Mouse (Mus musculus) kidney, postnatal 4 days (tissue): ENCODE results near the gene Rnls.
A peak's percentile ranks its signal among the peaks of the same experiment; 100 is the strongest.
"Not testable (repeated sequence)": the region's sequence is repeated elsewhere in the genome, so short reads cannot be mapped to it uniquely, and the experiment has no call there.

Experiments
- DNase-seq, 2 experiments: peaks; one replicate each; pipeline ENCODE4 v3.0.0; 2021; ENCODE audit warnings: mixed read lengths in 2 of 2

The Rnls gene

GRCm38 (mm10) chr19:33391651-33392382 lies at the start of gene Rnls:
Gene Rnls, minus strand, starts transcription at chr19:33392295.
- peak; percentile 86 to 93 for DNase-seq

DNA sequence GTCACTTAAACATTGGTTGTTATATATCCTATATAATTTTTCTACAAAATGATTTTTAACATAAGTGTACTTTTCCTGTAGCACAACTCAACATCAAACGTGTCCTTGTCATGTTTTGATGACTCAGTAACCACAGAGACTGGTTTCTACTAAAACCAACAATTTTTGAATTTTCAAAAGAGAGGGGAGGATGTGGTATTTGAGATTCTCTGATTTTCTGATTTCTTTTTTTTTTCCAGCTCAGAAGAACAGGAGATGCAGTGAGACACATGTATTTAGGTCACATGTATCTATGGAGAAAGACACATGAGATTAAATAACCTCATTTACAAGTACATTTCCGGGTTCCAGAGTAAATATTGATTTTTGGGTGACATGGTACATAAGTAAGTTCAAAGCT lies 37.4 kb upstream of the Rnls start:
- no peak for DNase-seq

- DNase-seq = not testable (repeated sequence)
These were observed 27.3 kb upstream of the Rnls start for GRCm38 (mm10) chr19:33419368-33419767.

DNA sequence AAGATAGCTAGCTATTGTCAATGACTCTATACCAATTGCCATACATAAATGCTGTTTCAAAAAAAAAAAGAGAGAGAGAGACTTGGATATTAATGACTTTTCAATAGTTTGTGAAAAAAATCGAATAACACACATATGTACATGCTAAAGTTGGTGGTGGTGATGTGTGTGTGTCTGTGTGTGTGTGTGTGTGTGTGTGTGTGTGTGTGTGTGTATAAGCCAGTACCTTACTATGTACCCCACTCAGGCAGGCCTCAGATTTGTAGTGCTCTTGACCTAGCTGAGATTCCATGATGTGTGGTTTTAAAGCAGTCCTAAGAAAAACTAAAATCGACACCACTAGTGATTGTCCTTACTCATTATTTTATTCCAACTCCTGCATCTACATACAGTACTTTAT lies 11.3 kb downstream of the Rnls start:
- no peak for DNase-seq

DNA sequence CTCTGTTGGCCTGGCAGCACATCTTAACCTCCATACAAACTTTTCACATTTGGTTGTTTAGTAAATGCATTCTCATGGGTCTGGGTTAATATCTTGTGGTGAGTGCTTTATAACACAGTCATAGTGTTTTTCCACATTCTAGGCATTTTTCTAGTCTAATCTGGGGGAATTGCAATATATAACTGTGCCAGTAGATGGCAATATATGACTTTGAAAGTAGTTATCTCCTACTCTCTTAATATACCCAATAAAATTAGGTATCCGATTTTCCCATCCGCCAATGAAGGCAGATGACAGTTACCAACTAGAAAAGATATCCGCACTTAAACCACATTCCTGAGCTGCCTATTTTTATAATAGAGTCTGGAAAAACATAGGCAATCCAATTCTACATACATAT lies 11.7 kb downstream of the Rnls start:
- DNase-seq = no peak

DNA sequence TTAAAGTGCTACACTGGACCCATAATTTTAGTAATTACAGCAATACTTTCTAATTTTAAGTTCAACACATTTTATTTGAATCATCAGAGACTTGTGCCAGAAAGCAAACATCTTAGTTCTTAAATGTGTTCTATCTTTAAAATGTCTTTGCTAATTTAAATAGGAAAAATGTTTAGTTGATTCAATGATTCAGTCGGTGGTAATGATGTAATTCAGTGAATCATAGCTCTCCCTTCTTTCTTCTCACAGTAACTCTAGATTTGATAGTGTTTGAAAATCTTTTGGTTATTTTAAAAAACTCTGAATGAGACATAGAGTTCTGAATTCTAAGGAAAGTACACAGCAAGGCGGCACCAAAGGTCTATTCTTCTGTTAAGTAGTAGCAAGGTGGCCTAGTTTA lies 23.3 kb downstream of the Rnls start:
- no peak for DNase-seq

GRCm38 (mm10) chr19:33366661-33367060 lies 25.4 kb downstream of the Rnls start:
- DNase-seq = peak; percentile 82 to 83

DNA sequence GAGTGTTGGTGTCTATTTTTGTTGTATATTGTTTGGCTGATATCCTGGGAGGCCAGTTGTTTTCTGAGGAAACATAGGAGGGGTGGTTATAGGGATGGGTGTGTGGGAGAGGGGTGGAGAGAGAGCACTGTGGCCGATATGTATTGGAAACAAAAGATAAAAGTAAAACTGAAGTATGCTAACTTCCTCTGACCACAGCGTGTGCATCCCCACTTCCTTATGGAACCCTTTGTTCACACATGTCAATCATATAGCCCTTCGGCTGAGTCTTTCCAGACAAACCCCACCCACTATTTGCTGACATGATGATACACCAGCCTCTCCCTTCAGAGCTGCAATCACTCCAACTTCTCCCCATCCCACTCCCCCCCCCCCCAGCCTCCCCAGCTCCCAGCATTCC lies 35.1 kb downstream of the Rnls start:
- DNase-seq = no peak

GRCm38 (mm10) chr19:33340119-33340518 lies 52.0 kb downstream of the Rnls start:
- no peak for DNase-seq

GRCm38 (mm10) chr19:33326706-33327641 lies 65.1 kb downstream of the Rnls start:
- no peak for DNase-seq

DNA sequence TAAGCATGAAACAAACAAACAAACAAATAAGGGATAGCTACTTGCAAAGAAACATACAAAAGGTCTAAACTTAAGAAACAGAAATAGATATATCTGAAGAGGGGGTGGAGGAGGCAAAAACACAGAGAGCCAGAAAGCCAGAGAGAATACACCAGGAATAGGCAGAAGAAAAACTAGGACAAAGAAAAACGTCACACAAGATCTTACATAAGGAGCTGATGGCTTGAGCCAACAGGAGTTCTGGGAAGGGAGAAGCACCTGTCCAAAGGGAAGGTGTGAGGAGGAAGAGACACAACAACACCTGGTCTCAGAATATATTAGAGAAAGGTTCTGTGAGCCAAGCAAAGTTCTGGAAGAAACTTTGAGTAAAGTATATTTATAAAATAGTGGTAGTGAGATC lies 73.3 kb downstream of the Rnls start:
- DNase-seq = no peak

DNA sequence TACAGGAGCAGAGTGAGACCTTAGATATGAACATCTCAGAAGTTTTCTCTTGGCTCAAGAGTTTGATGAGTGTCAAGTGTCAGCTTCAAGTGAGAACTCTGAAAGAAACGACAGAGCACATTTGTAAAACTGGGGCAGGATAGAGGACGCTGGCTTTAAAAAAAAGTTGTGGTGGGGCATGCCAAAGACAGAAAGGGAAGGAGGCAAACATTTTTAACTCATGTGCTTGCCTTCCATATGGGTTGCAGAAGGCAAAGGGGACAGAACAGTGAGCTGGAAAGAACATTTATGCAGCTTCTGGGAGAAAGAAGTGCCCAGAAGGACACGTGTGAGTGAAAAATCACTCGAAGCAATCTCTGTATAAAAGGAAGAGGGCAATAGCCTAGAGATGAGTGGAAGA lies 75.0 kb downstream of the Rnls start:
- DNase-seq = no peak

DNA sequence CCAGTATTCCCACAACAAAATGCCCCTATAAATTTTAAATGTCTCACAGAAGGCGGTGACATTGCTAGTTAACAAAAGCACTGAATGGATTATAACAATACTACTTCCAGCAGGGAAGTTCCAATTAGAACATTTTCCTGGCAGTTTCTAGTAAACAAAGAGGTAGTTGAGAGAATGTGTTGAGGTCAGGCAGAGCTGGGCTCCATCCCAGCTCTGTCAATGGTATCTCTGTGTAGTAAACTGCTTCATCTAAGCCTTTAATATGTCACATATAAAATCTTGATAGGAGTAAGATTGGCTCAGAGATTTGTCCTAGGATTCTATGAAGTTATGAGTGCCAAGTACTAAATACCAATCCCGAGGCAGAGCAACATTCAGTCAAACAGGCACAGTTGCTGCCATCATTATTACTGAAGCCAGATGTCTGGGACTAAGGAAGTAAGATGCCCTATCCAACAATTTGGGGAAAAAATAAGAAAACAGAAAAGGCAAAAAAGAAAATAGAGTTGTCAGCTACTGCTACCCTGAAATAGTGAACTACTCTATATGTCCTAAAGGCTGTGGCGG lies 92.3 kb downstream of the Rnls start:
- DNase-seq = no peak

DNA sequence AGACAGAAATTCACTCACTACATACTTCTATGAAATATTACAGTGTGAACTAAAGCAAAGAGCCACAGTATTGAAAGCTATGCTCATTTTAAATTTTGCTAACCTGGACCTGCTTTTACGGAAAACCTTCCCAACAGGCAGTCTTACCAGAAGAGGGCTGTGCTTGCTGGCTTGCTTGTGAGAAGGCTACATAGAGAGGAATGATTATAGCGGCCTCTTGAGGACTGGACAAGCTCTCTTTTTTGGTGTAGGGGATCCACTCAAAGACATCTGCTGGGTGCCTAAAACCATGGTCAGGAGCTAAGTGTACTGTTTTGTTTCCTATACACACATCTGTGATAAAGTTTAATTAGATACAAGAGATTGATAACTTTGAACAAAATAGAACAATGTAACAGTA lies 95.8 kb downstream of the Rnls start:
- DNase-seq = no peak

GRCm38 (mm10) chr19:33282985-33283384 lies 109.1 kb downstream of the Rnls start:
- DNase-seq = no peak

DNA sequence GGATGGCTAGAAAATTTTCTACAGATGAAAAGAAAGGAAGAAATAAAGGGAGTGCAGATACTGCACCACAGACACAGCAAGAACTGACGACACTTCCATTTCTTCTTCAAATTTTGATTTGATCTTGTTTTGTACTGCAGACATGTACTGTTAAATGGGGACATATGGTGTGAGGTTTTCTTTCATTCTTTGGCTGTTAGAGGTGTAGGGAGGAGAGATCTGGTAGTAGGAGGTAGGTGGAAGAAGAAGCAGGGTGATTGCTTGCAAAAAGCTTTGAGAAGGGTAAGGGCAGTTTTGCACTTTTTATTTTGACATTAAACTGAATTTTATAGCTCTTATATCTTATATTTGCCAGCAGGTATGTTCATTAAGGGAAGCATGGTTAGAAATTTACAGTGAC lies 115.7 kb downstream of the Rnls start:
- DNase-seq = no peak

DNA sequence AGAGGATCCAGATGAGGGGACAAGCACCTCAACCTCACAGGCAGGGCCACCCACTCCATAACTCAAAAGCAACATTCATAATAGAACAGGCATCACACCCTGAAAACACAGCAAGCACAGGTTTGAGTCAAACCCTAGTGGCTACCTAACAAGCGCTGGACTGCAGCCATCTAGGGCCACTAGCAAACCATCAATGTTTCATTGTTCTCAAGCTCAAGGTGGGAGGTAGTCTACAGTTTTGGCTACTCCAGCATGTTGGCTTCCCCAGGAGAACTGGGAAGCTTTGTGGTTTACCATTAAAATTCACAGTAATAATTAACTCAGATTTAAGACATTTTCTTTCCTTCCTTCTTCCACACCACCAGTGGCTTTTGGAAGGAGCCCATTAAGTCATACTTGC lies 118.4 kb downstream of the Rnls start:
- DNase-seq = peak; percentile 30 to 54

DNA sequence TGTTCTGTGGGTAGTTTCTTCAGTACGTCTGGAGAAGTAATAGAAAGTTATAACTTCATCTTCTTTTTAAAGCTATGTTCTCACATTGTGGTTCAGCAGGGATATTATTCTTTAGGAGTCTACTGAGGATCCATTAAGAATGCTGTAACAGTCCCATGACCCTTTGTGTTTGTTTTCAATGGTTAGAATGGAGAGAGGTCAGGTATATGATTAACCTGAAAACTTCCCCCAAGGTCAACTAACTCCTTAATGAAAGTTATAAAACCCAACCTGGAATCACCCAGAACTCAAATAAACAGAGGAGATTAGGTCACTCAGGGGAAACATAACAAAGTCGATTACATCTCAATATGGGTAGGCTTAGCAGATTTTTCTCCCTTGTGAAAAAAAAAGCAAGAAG lies 120.5 kb downstream of the Rnls start:
- DNase-seq = no peak

DNA sequence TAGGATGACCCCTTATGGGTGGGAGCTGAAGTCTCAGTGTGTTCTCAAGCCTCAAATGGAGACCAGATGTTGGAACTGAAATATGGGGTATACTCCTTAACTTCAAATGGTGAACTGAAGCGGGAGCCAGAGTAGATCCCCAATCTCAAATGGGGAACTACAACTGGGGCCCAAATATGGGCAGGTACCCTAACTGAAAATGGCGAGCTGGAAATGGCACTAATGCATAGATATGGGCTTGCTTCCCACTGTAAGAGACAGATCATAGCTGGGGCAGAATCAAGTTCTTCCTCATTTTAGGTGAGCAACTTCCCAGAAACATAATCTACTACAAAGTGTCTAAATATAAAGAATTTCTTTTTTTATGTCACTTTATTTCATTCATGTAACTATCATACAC lies 121.9 kb downstream of the Rnls start:
- no peak for DNase-seq

- DNase-seq = peak; percentile 17 to 18
These were observed 124.1 kb downstream of the Rnls start for GRCm38 (mm10) chr19:33268044-33268443.

- no peak for DNase-seq
These were observed 126.8 kb downstream of the Rnls start for GRCm38 (mm10) chr19:33265245-33265644.

DNA sequence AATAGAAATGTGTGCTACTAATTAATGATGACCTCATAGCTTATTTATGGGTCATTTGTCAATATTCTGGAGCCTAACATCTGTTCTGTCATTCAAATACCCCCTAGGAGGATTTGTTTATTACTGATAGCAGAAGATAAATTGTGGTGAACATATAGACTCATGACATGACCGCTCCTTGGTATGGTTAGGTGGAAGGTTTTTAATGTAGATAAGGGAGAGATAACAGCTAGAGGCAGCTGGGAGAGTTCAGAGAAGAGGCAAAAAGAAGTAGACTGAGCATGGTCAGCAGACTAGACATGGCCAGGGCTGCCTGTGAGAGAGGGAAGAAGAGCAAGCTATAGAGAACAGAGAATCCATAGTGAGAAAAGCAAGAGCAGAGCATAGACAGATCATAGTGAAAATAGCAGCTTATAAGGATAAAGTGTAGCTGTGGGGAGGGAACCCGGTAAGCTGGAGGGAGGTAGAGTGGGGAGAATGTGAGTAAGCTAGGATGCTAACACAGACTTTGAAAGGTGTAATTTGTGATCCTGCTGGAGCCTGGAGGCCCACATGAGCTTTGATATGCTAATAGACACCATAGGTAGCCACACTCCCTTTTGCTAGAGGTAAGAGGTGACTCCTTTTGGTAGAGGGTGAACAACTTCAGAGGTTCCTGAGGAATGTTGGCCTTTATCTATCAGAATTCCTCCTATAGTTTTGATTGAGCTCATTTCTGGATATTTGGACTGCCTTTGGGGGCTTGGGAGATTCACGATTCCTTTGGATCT lies 127.7 kb downstream of the Rnls start:
- no peak for DNase-seq

- DNase-seq = no peak
These were observed 129.7 kb downstream of the Rnls start for GRCm38 (mm10) chr19:33262421-33262820.
